Mouse (Mus musculus) CD4-positive, CD25-positive, alpha-beta regulatory T cell, adult 4 months (primary cell): ENCODE data around the gene Ankrd52. TPM values are rescaled to one million over a fixed set of nuclear protein-coding genes. Genes with fewer than 3 reads are reported as not detected.

Experiments
- ATAC-seq: one replicate; pipeline ENCODE4 v1.8.0; 2017
- polyA plus RNA-seq, 2 experiments: library from polyadenylated mRNA; unstranded; fragments of 100-300 nt; shearing (Covaris generic); gene quantifications; one replicate each; pipeline ENCODE4 v1.2.1; 2017

Gene Ankrd52
- polyA plus RNA-seq, 2 experiments from 2014 or later = 2.3 to 3.3 TPM

DNA sequence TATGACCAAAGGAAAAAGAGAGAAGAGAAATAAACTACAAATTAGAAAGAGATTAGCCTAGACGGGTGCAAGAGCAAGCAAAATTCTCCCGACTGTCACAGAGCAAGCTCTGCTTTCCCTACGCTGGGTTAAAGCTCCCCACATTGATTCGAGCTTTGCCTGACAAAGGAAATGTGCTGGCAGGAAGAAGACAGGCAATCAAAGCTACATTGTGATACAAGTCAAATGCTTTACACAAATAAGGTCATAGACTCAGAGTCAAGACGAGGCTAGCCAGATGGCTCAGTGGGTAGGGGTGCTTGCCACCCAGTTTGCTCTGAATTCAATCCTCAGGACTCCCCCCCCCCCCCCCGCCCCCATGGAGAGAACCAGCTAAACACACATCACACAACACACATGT is 6.9 kb upstream of the Ankrd52 start:
- no peak for ATAC-seq

GRCm38 (mm10) chr10:128370601-128371000 is 6.3 kb upstream of the Ankrd52 start:
- no peak for ATAC-seq

DNA sequence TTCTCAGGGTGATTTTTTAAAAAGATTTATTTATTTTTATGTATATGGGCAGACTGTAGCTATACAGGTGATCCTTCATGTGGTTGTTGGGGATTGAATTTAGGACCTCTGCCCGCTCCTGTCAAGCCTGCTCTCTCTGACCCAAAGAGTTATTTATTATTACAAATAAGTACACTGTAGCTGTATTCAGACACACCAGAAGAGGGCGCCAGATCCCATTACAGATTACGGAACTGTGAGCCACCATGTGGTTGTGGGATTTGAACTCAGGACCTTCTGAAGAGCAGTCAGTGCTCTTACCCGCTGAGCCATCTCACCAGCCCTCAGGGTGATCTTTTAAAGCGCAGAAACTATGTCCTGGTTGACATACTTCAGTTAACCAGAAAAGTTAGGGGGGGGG is 4.8 kb upstream of the Ankrd52 start:
- ATAC-seq = no peak

GRCm38 (mm10) chr10:128372989-128373748 is 3.7 kb upstream of the Ankrd52 start:
- no peak for ATAC-seq

DNA sequence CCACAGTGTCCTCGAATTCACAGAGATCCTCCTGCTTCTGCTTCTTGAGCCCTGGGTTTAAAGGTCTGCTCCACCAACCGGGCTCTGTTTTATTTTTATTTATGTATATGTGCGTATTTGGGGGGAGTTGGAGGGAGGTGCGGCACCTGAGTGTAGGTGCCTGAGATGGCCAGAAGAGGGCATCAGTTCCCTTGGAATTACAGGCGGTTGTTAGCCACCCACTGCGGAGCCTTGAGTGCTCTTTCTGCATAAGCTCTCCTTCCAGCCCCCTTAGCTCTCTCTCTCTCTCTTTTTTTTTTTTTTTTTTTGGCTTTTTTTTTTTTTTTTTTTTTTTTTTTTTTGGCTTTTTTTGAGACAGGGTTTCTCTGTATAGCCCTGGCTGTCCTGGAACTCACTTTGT is 2.5 kb upstream of the Ankrd52 start:
- no peak for ATAC-seq

- no peak for ATAC-seq
Observed at GRCm38 (mm10) chr10:128376099-128376454, 838 bp upstream of the Ankrd52 start.

DNA sequence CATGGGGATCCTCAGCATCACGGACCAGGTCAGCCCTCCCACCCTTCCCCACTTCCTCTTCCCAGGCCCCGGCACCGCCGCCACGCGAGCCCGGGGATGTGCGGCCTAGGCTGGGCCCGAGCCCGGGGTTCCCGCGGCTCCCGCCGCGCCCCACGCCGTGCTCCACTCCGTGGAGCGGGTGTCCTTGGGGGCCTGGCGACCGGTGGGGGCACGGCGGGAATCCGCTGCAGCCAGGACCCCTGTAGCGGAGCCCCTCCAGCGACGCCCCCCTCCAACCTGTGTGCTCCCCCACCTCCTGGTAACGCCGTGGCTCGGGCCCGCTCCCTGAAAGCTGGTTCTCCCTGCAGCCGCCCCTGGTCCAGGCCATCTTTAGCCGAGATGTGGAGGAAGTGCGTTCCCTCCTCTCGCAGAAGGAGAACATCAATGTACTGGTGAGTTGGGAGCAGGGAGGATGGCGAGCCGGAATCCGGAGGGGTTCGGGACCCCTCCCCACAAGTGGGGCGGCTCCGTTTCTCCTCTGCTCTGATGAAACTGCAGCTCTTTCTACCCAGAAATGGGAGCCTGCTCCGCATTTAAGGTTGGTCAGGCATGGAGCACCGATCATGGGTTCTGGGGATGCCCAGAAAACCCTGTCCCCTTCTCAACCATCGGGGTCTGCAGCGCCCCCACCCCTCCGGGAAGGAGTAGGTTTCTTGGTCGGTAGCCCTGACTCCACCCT is 466 bp downstream of the Ankrd52 start:
- peak; percentile 37 for ATAC-seq

DNA sequence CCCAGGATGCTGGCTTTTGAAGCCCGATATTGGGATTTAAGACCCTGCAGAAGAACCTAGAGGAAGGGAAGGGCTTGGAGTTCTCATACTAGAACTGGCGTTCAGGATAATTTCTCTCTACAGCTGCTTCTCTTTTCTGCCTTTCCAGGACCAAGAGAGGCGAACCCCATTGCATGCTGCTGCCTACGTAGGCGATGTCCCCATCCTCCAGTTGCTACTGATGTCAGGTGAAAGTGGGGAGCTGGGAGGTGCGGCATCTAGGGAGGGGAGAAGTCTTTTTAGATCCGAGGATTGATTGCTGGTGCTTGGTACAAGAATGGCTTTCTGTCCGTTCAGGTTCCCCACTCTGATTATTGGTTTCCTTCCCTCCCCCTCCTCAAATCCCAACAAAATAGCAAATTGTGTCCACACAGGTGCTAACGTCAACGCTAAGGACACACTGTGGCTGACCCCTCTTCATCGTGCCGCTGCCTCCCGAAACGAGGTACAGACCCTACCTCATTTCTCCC is 1.1 kb downstream of the Ankrd52 start:
- no peak for ATAC-seq

GRCm38 (mm10) chr10:128378462-128378861 is 1.5 kb downstream of the Ankrd52 start:
- no peak for ATAC-seq

DNA sequence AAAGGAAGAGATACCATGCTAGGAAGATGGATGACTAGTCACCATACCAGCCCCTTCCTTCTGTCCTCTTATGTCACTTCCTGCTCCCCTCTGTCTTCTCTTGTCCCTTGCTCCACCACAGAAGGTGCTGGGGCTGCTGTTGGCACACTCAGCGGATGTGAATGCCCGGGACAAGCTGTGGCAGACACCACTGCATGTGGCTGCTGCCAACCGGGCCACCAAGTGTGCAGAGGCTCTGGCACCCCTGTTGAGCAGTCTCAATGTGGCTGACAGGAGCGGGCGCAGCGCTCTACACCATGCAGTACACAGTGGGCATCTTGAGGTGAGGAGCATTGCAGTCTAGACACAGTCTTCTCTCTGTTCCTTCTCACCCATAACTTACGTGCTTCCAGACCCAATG is 2.3 kb downstream of the Ankrd52 start:
- ATAC-seq = no peak

DNA sequence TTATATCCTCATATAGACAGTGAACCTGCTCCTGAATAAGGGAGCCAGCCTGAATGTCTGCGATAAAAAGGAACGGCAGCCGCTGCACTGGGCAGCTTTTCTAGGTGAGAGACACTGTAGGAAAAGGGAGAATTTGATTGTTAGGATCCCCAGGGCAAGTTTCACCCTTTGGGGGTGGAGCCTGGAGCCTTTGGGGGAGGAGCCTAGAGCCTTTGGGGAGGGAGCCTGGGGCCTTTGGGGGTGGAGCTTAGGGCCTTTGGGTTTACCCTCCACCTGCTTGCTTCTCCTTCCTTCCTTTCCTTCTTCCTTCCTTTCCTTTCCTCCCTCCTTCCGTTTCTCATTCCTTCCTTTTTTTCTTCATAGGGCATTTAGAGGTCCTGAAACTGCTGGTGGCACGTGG is 3.6 kb downstream of the Ankrd52 start:
- no peak for ATAC-seq

DNA sequence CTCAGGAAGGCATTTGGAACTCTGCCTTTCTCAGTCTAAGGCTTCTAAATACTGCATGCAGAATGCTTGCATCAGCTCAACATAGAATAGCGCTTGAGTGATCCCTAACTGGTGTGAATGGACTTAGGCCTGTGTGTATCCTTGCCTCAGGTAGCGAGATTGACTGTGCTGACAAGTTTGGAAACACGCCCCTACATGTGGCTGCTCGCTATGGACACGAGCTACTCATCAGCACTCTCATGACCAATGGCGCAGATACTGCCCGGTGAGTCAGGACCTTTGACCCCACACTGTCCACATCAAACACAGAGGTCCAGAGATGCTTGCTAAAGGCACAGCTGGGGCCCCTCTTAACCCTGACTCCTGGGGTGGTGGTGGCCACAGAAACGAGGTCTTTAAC is 5.6 kb downstream of the Ankrd52 start:
- ATAC-seq = no peak

DNA sequence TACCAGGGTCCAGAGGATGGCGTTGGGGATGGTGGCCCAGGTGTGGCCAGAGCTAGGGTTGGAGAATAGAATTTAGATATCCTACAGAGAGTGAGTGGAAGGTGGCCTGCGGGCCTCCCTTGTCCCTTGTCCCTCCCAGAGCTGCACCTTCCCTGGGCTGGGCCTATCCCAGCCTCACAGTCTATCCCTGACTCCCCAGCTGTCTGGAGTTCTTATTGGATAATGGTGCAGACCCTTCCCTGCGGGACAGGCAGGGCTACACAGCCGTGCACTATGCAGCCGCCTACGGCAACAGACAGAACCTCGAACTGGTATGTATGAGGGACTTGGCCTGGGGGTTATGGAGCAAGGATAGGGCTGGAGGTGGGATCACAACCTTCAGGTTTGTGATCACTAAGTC is 9.0 kb downstream of the Ankrd52 start:
- ATAC-seq = no peak

DNA sequence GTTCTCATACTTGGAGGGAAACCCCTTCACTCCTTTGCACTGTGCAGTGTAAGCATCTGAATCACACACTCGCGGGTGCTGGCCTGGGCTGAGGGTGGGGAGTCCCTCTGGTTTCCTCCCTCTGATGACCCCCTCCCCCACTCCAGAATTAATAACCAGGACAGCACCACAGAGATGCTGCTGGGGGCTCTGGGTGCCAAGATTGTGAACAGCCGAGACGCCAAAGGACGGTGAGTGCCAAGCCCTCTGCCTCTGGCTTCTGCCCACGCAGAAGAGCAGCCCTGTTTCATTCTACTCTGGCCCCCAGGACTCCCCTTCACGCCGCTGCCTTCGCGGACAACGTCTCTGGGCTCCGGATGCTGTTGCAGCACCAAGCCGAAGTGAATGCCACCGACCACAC is 12.0 kb downstream of the Ankrd52 start:
- no peak for ATAC-seq

GRCm38 (mm10) chr10:128389570-128389969 is 12.7 kb downstream of the Ankrd52 start:
- no peak for ATAC-seq

DNA sequence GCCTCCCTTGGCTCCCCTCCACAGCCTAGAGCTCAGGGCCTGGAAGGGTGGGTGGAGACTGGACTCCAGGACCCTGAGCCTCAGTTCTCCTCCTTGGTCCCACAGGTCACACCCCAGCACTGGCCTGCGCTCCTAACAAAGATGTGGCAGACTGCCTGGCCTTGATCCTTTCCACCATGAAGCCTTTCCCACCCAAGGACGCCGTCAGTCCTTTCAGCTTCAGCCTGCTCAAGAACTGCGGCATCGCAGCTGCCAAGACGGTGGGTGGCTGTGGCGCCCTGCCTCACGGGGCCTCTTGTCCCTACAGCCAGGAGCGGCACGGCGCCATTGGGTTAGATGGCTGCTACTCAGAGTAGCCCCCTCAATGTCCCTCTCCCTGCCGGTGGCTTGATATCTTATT is 13.5 kb downstream of the Ankrd52 start:
- ATAC-seq = no peak

DNA sequence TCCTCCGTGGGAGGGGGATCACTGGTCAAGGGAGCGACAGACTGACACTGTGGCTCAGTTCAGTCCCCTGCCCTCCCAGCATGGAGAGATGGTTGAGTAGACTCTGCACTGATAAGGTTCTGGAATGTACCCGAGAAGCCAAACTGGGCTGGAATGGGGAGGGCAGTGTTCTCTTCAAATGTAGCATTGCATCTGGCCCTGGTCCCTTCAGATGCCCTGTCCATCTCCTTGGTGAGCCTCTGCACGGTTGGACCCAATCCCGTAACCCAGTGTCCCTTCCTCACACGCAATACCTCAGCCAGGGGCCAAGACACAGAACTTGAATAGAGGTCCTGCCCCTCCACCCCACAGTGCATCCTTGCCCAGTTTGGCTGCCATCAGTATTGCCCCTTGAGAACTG is 14.9 kb downstream of the Ankrd52 start:
- no peak for ATAC-seq

- no peak for ATAC-seq
Observed at GRCm38 (mm10) chr10:128396017-128396673, 19.2 kb downstream of the Ankrd52 start.

DNA sequence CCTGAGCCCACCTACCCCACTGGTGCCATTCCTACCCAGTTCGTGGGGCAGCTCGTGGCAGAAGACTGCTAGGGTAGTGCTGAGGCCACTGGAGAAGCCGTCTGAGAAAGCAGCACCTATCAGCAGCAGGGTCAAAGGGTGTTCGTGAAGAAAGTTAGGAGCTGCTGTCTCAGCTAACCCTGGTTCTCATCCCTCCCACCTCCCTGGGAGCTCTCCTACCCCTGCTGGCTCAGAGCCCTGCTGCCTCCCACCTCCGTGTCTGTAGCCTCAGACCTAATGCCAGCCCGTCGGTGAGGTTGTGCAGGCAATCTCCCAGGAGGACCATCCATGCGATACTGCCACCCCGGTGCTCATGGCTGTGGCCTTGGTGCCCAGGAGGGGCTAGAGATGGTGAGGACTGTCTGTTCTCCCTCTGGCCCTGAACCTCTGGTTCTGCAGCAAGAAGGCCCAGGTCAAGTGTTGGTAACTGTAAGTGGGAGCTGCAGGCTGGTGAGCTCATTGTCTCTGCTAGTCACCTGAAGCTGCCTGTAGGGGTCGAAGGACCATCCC is 19.9 kb downstream of the Ankrd52 start:
- no peak for ATAC-seq

DNA sequence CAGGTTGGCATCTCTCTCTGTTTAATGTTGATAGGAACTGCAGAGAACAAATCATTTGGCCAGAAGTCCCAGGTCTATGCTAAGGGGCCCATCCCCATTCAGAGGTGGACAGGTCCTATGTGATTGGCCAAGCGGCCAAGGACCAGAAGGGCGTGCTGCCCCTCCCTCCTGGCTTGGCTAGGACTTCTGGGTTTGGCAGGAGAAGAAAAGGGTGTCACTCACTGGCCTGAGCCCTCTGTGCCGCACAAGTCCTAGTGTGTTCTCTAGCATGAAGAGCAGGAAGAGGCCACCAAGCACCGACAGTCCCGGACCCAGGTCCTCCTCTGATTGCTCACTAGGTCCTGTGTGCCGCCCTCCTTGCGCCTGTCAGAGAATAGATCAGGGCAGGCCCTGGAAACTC is 20.6 kb downstream of the Ankrd52 start:
- no peak for ATAC-seq

- no peak for ATAC-seq
Observed at GRCm38 (mm10) chr10:128400338-128400737, 23.4 kb downstream of the Ankrd52 start.

DNA sequence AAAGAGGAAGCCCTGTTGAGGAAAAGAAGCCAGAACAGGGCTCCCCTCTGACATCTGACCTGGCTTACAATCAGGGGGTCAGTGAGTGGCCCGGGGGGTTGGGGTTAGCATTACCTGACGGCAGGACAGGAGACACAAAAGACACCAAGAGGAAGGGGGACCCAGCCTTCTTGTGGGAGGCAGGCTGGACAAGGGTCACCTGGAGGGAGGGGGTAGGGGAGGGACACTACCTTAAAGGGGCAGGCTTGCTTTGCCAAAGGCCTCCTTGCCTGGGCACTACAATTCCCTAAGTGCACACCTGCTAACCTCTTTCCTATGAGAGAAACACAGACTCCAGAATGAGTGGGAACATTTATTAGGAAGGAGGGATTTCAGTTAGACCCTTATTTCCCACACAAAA is 24.1 kb downstream of the Ankrd52 start, which contains the start of gene Slc39a5:
Slc39a5 (minus strand) TSS at position 174 of the 400 bp plus-strand sequence.
- no peak for ATAC-seq

DNA sequence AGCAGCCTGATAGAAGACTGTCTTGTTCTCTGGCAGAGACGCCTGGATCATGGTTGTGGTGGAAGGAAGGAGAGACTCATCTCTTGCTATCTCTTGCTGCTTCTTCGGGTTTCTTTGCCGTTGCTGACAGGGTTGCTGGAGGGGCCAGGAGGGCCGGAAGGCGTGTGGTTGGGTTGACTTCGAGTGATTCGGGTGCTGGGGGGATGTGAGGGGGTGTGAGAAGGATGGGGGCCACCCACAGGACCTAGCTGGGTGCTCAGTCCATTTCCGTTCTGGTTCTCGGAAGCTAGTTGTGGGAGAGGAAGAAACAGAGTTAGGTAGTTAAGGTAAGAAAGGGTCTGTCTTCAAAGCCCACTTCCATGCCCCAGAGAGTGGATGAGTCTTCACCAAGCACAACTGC is 24.7 kb downstream of the Ankrd52 start:
- ATAC-seq = peak; percentile 65
